Mouse (Mus musculus) pancreas, adult 10 weeks (tissue): ENCODE measurements around the gene Gpm6a. TPM values are rescaled to one million over a fixed set of nuclear protein-coding genes. Genes with fewer than 3 reads are reported as not detected.

Experiments
- polyA plus RNA-seq: library from polyadenylated mRNA; stranded (reverse); fragments of 350-450 nt; fragmentation: Illumina TruSeq; extraction: RNeasy Lipid Tissue Mini Kit (QIAGEN cat#74804); gene quantifications from one replicate; pipeline ENCODE4 v1.2.3, GENCODE M21; 2015; ENCODE audit warnings: low read depth, low replicate concordance; ENCODE audit not compliant: insufficient read depth

Gpm6a gene
- polyA plus RNA-seq, result 14.3 TPM

DNA sequence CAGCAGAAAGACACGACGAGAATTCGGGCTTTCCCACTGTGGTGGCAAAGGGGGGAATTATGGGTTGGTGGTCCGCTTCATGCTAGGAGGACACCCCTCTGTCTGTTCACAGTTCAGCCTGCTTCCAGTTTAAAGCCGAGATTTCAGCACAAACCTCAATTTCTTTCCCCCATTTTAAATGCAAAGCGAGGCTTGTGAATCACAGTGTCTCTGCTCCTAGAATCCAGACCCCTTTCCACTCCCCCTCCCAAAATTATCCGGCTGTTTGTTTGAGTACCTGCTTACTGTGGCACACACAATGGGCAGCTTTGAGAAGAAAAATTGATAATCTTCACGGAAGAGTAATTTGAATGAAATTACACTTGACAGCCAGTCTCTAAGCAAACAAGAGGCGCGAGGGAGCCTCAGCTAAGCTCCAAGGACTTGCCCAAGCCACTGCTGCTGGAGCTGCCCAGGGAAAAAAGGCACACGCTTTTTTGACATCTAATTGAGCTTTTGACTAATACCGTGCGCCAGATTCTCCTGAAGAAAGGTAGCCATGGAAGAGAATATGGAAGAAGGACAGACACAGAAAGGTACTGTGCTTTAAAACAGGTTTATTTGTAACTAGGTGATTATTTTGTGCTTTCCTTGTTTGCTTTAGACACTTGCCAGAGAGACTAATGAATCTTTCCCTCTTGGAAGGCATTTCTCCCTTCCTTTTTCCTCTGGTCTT is at the start of gene Gpm6a:
Gpm6a (plus strand) TSS at position 103 of the 715 bp plus-strand sequence.

Other genes starting within 250 kb of the Gpm6a start
- 0.31 TPM for gene Wdr17, start 67.7 kb upstream of the Gpm6a start, polyA plus RNA-seq